Comparison of ENCODE assay signal across 17 mouse cellular contexts in genomic region chr4:70258826-70259225, GRCm38 (mm10).
DNase-seq lines count a peak whose midpoint lies in the region; ATAC-seq and TF ChIP-seq lines count a peak whose summit lies in the region.
"Had no signal": no experiment of that assay in that cellular context is flagged by ENCODE, and none has a peak within 500 bp of the region (broad histone marks: within the 10 kb centered on the region; RNA-seq: fewer than 3 reads in every experiment).

No protein-coding gene starts in this region.

- intact Hi-C loops in gastrocnemius, adult 2 months (cut with DNase I): no loop called here
- intact Hi-C loops in gastrocnemius, postnatal 14 days (cut with DNase I; ENCODE audit: low total_unique reads): no loop called here
- intact Hi-C loops in left cerebral cortex, postnatal 25 days (cut with DNase I): loop anchor here (1.0 to 5.0 kb wide), 4 partner anchors 29 to 496 kb away; no protein-coding TSS in a partner anchor

- WGBS in forebrain, postnatal 0 days: 46% methylated on average over 9 of the region's 9 CpGs

- H3K4me1 ChIP-seq in forebrain, postnatal 0 days (ENCODE audit: insufficient read depth): peaks cover 9% of the 10 kb centered on the region
- H3K4me1 ChIP-seq: stomach, embryonic 15.5 days had no signal

- H3K4me2 ChIP-seq in forebrain, postnatal 0 days (ENCODE audit: low read depth): no peak overlapping the region
- H3K4me2 ChIP-seq: heart, embryonic 11.5 days; hindbrain, embryonic 13.5 days; midbrain, embryonic 12.5 days; stomach, embryonic 15.5 days had no signal

- H3K36me3 ChIP-seq in forebrain, postnatal 0 days (ENCODE audit: insufficient read depth): peaks cover 29% of the 10 kb centered on the region

- TF ChIP-seq CTCF in gastrocnemius, adult 2 months (IDR thresholded peaks at IDR 0.05): no peak
- TF ChIP-seq CTCF in brain, embryonic 14.5 days (IDR thresholded peaks at IDR 0.05; ENCODE audit: borderline replicate concordance, extremely low read depth, insufficient read depth, insufficient read length): no peak
- no peak for TF ChIP-seq CTCF in forebrain, postnatal 0 days (IDR thresholded peaks at IDR 0.05; ENCODE audit: low read depth)

- DNase-seq in gastrocnemius, adult 2 months: no peak
- no peak for DNase-seq in gastrocnemius, postnatal 14 days
- peak; percentile 9 to 75 for DNase-seq in left cerebral cortex, postnatal 25 days (ENCODE audit: low spot score in 2 of 2)
- no peak for DNase-seq in left cerebral cortex, adult 11 months (ENCODE audit: low spot score)
- DNase-seq in brain, embryonic 14.5 days (ENCODE audit: low read depth): peak; percentile 20
- DNase-seq in forebrain, postnatal 0 days: no peak
- no peak for DNase-seq in right cerebral cortex, postnatal 25 days
- DNase-seq: gastrocnemius, postnatal 36 days; heart, postnatal 10 days; liver; thymus, adult 2 months had no signal

- no peaks in the 10 kb centered on the region for H3K9me3 ChIP-seq in forebrain, postnatal 0 days (ENCODE audit: low read length)
- H3K9me3 ChIP-seq: hindbrain, embryonic 13.5 days; midbrain, embryonic 12.5 days; stomach, embryonic 15.5 days had no signal

- H3K27ac ChIP-seq in gastrocnemius, adult 2 months: peak overlapping the region; percentile 31; the same call in 1 of the 2 replicates
- H3K27ac ChIP-seq in forebrain, postnatal 0 days (ENCODE audit: low read depth, low read length): peak overlapping the region; percentile 50
- H3K27ac ChIP-seq: midbrain, embryonic 12.5 days; stomach, embryonic 15.5 days had no signal

- no peaks in the 10 kb centered on the region for H3K27me3 ChIP-seq in forebrain, postnatal 0 days (ENCODE audit: insufficient read depth, low read length)
- H3K27me3 ChIP-seq: hindbrain, embryonic 13.5 days; midbrain, embryonic 12.5 days; stomach, embryonic 15.5 days had no signal

- no peak for ATAC-seq in forebrain, postnatal 0 days
- ATAC-seq: intestine, postnatal 0 days; lung, postnatal 0 days had no signal

- no peak overlapping the region for H3K9ac ChIP-seq in forebrain, postnatal 0 days
- H3K9ac ChIP-seq: hindbrain, embryonic 13.5 days; midbrain, embryonic 12.5 days; stomach, embryonic 15.5 days had no signal

- no peak overlapping the region for H3K4me3 ChIP-seq in gastrocnemius, adult 2 months
- no peak overlapping the region for H3K4me3 ChIP-seq in forebrain, postnatal 0 days (ENCODE audit: low read depth, low read length)
- H3K4me3 ChIP-seq: hindbrain, embryonic 13.5 days; midbrain, embryonic 12.5 days; stomach, embryonic 15.5 days had no signal

- TF ChIP-seq POLR2A in brain, embryonic 14.5 days (IDR thresholded peaks at IDR 0.05; ENCODE audit: borderline replicate concordance, extremely low read depth, insufficient read depth, insufficient read length, poor library complexity, severe bottlenecking): no peak

Comparison
In these comparisons a context has a peak if more than half of its experiments do, and no peak if none do; other contexts are left out.
1. DNase-seq: peak in left cerebral cortex, postnatal 25 days (2 of 2) and brain, embryonic 14.5 days (single experiment); none in gastrocnemius, adult 2 months (single experiment), gastrocnemius, postnatal 14 days (single experiment), left cerebral cortex, adult 11 months (single experiment), forebrain, postnatal 0 days (single experiment) and right cerebral cortex, postnatal 25 days (single experiment).